Mouse (Mus musculus): Measurements from ENCODE around the gene Zfp287.
A peak's percentile ranks its signal among the peaks of the same experiment; 100 is the strongest.

Zfp287 gene

DNA sequence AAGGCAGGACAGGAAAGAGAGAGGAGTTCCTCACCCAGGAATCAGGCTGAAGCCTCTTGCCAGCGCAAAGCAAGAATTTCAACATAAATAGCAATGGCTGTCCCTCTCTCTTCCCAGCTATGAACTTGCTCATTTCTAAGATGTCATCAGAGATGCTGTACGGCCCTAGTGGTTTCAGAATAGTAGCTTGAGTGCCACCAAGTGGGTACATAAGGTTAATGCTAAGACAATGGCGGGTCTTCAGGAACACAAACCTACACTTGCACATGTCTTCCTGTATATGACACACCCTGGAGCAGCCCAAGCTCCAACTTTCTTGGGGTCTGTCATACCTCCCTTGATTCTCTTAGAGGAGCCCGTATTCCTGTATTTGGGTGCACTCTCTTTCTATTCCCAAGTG is 32.0 kb downstream of the Zfp287 start:
- DNase-seq = no peak

DNA sequence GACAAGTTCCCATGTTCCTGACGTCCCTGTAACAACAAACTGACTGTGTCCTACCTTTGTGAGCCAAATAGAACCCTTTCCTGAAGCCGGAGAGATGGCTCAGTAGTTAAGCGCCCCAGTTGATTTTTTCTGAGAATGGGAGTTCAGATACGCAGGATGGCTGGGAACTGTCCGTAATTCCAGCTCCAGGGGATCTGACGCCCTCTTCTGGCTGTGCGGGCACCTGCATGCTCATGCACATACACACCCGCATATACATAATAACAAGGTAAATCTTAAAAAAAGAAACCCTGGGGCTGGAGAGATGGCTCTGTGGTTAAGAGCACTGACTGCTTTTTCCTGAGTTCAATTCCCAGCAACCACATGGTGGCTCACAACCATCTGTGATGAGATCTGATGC is 36.6 kb downstream of the Zfp287 start:
- DNase-seq = no peak

DNA sequence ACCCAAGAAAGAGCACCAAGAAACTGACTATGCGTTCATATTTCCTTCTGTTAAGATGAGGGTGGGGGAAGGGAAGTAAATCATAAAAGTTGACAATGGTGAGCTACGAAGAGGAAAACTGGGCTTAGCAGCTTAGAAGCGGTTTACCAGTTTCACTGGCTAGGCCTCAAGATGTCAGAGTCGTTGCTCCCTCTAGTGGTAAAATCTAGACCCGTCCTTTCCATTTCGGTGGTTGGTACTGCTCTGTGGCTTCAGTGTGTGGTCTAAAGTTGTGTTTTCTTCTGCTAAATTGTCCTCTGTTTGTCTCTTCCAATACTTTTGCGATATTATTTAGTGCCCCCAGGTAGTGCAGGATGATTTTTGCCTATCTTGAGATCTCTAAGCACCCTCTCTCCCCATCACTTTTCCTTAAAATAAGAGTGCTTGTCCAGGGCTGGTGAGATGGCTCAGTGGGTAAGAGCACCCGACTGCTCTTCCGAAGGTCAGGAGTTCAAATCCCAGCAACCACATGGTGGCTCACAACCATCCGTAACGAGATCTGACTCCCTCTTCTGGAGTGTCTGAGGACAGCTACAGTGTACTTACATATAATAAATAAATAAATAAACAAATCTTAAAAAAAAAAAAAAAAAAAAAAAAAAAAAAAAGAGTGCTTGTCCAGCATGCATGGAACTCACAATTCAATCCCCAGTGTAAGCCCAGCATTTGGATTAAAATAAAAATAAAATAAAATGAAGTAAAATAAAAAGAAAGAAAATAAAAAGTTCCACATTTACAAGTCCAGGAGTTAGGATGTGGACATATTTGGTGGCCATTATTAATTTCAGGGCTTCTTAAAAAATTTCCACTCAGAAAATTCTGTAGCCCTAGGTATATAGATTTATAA is 38.2 kb downstream of the Zfp287 start:
- peak; percentile 74 to 85 for DNase-seq

DNA sequence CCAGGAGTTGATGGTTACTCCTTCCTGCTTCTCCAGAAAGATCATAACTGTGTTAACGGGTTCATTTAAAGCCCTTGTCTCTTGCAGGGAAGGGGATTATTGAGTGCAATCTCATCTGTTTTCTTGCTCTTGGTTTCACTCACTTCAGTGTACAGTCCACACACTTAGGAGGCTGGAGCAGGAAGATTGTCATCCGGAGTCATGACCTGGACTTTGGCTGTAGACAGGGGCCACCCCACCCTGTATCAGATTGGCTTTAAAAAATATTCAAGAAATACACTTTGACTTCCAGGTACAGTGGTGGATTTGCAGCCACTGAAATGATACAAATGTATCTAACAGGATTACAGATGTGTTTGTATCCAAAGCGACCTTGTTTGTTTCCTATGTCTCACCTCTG is 40.1 kb downstream of the Zfp287 start:
- DNase-seq = no peak

DNA sequence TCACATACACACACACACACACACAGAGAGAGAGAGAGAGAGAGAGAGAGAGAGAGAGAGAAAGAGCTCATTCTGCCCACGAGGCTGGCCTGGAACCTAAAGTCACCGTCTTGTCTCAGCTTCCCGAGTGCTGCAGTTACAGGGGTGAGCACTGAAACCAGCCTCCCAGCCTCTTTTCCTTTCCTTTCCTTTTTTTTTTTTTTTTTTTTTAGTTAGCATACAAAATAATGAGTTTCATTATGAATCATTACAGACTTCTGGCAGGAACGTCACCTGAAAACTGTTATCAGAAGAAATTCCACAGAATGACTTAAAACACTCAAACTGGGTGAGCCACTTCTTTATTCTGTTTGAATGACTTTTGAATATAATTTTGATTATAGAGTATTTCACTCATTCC is 51.8 kb downstream of the Zfp287 start:
- no peak for DNase-seq

DNA sequence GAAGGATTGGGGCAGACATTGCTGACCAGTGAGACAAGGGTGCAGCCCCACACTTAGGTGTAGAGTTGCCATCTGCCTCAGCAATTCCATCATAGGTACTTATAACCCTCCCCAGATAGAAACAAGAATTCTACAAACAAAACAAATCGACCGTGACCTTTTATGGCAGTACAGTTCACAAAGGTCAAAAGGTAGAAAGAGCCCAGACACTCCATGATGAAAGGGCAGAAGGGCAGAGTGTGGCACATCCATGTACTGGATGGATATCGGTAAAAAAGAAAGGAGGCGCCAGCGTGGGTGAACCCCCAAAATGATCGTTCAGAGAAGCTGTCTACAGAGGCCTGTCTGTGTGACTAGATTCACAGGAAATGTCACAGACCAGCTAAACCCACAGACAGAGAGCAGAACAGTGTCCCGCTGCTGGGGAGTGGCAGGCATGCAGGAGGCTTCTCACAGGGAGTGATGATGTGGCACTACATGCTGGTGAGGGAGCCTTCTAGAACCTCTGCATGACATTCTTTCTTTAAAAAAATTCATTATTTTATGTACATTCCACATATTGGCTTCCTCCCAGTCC is 52.8 kb downstream of the Zfp287 start:
- DNase-seq = no peak

DNA sequence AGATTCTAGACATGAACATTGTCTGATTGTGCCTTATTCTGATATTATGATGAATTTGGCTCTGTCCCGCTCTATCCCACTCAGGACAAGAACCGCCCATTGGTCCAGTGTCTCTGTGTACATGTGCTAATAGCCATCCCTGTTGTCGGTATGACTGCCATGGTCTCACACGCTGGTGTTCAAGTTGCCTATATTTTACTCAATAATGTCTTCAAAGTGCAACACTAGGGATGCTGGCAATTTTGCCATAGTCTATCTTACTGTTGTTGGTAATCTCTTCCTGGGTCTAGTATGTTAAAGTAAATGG is 55.5 kb downstream of the Zfp287 start:
- DNase-seq = no peak

DNA sequence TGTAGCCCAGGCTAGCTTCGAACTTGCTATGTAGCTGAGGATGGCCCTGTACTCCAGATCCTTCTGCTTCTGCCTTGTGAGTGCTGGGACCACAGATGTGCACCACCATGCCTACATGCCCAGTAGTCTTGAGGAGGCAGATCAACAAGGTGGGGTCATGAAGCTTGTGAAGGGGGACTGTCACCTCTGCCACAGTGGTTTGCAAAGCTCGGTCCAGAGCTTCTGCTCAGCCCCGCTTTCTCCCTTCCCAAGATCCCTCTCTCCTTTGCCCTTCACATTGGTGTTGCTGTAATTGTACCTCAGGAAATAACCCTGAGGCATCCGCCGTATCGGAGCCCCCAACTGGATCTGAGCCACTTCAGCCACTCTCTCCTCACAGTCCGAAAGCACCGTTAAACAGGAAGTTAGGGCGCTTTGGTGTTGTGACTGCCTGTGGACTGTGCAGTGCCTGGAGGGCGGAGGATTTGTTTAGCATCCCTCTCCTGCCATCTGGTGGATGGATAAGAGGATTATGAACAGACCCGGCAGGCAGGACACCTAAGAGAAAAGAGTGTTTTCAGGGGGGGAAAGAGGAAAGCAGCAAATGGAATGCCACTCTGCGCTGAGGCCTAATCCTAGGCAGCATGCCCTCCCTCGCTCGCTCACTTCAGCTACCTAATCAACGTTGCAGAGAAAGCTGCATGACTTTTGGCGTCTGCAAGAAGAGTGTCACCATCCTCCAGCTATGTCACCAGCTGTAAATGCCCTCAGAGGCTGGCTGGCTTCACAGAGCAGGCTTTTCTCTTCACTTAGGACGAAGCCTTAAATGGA is 56.0 kb downstream of the Zfp287 start:
- DNase-seq = peak; percentile 83 to 89

DNA sequence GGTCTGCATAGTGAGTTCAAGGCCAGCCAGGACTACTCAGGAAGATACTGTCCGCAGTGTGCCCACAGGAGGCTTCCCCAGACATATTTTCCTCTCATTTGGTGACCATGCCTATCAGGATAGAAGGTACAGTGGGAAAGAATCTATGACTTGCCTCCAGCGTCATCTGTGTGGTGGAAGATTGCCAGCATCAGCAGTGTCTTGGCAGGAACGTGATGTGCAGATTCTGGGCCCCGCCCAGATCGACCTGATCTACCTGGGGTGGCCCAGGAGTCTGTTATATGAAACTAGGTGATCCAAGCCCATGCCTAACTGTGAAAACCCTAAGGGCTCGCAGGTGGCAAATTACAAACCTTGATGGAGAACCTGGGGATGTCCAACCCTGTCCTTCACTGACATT is 61.7 kb downstream of the Zfp287 start:
- peak; percentile 60 to 70 for DNase-seq

DNA sequence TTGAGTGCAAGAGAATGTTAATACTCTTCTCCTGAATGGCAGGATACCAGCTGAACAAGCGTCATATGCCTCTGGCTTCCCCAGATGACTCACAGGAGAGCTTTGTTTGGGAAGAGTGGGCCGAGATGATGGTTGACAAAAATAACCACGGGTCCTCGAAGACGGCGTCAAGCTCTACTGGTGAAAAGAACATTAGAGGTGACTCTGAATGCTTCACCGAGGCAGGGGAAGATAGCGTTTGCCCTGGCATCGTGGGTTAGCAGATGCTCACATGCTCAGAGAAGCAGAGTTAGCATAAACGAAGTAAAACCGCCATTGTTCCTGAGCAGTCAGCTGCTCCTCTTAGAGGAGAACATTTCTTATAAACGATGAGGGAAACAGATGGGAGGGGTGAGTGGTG is 62.2 kb downstream of the Zfp287 start:
- no peak for DNase-seq

DNA sequence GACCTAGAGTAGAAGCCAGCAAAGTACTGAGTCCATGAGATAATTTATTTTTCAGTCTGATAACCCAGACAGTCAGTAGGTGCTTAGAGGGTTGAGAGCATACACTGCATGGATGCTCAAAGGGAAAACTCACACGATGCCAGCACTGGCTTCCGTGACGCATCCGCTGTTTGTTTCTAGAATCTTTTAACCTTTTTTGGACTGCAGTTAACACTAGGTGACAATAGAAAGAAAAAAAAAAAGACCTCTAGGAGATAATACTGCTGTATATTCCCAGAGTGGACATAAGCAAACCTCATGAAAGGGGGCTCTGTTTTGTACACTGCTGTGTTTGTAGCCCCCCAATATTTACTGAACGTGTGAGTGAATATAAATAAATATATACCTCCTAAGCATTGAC is 62.7 kb downstream of the Zfp287 start:
- DNase-seq = no peak

DNA sequence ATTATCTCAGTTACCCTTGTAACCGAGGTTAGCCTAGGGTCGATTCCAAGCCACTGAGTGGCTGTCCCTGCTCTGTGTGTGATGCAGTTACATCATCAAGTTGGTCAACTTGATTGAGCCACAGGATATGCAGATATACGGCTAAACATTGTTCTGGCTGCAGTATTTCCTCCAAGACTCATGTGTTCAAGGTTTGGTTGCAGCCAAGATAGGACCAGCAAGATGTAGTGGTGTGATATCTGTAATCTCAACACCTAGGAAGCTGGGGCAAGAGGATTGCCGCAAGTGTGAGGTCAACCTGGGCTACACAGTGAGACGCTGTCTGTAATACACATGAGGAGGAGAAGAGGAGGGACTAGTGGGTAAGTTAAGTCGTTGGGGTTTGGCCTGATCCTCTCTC is 67.5 kb downstream of the Zfp287 start:
- DNase-seq = no peak

DNA sequence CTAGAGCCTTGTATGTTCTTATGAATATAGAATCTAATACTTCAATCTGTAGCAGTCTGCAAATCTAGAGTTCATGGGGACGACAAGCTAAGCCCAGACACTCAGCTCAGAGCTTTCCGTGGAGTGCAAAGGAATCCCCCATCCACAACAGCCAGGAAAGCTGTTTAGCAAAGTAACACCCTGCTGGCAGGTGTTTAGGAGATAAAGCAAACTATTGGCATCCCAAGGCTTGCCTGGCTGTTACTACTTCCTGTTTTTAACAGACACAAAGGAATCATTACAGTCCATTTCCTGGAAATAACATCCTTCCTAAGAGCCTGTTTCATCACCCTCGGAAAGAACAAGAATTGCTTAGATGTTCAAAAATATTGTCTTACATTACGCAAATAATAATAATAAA is 70.8 kb downstream of the Zfp287 start:
- DNase-seq = no peak

DNA sequence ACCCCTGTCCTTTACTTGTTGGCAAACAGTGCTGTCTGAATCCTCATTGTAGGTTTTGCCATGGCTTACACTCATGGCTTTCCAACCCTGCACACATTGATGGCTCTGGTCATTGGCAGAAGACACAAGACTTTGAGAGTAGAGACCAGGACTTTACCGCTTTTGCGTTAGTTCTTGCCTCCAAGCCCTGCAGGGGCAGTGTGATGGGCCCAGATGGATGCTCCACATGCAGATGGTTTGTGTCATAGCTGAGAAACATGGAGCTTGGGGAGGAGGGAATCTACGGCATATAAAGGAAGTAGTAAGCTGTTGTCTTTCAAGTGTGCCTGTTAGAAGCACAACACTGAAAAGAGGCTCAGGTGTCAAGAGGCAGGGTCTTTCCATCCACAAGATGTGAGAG is 79.6 kb downstream of the Zfp287 start:
- peak; percentile 50 to 58 for DNase-seq

DNA sequence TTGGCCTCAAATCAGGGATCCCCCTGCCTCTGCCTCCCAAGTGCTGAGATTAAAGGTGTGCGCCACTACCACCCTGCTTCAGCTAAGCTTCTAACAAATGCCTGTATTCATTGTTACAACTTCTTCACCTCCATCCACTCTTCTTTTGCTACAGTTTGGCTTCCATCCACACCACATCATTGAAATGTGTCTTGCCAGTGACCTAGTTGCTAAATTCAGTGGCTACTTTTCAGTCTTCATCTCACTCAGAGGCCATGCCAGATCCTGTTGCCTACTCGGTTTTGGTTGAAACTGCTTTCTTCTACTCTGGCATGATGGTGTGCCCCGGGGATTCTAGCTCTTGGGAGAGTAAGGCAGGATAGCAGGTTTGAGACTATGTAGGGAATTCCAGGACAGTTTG is 80.1 kb downstream of the Zfp287 start:
- DNase-seq = no peak

Measured in cerebellum, postnatal 10 days (tissue).